Mouse (Mus musculus) midbrain, embryonic 14.5 days (tissue): ENCODE data around the gene Gm42421. TPM values are rescaled to one million over a fixed set of nuclear protein-coding genes. Genes with fewer than 3 reads are reported as not detected.

Source experiments
- ATAC-seq: fragments of 200-750 bp; cut with Nextera tagmentation; 2 replicates; pipeline ENCODE4 v1.8.0; 2017; ENCODE audit warnings: moderate number of reproducible peaks, moderate library complexity; ENCODE audit not compliant: low FRiP score, low TSS enrichment
- DNase-seq: peaks from one replicate; pipeline ENCODE4 v3.0.0-alpha.2; 2015
- H3K27ac ChIP-seq: fragments of 300-500 bp; sonication (generic); replicated peaks from 2 replicates; pipeline ENCODE4 v1.5.1; 2014; ENCODE audit warnings: mild to moderate bottlenecking, low read depth, low read length, moderate library complexity
- H3K27me3 ChIP-seq: fragments of 300-500 bp; sonication (generic); 2 replicates; pipeline ENCODE4 v1.6.1; 2014; ENCODE audit warnings: low read length, control low read depth, mixed read lengths; ENCODE audit not compliant: control insufficient read depth, insufficient read depth
- H3K36me3 ChIP-seq: fragments of 300-500 bp; sonication (generic); 2 replicates; pipeline ENCODE4 v1.6.1; 2014; ENCODE audit warnings: low read length, control low read depth; ENCODE audit not compliant: control insufficient read depth, insufficient read depth
- H3K4me1 ChIP-seq: fragments of 300-500 bp; sonication (generic); 2 replicates; pipeline ENCODE4 v1.6.1; 2014; ENCODE audit warnings: mild to moderate bottlenecking, antibody characterized with exemption, low read length, control low read depth; ENCODE audit not compliant: control insufficient read depth, insufficient read depth
- H3K4me2 ChIP-seq: fragments of 300-500 bp; sonication (generic); 2 replicates; pipeline ENCODE4 v1.6.1; 2014; ENCODE audit warnings: mild to moderate bottlenecking, low read length, moderate library complexity
- H3K4me3 ChIP-seq: fragments of 300-500 bp; sonication (generic); replicated peaks from 2 replicates; pipeline ENCODE4 v1.5.1; 2014; ENCODE audit warnings: low read depth, low read length
- H3K9ac ChIP-seq: fragments of 300-500 bp; sonication (generic); replicated peaks from 2 replicates; pipeline ENCODE4 v1.6.1; 2014; ENCODE audit warnings: mild to moderate bottlenecking, low read length, moderate library complexity
- H3K9me3 ChIP-seq: fragments of 300-500 bp; sonication (generic); 2 replicates; pipeline ENCODE4 v1.6.1; 2016; ENCODE audit warnings: low read length, control low read depth, mixed read lengths; ENCODE audit not compliant: control insufficient read depth
- WGBS: fragments of 180-500 bp; shearing (Covaris S2); extraction: QIAGEN DNeasy Blood & Tissue Kit; methylation state at CpG from one replicate; pipeline ENCODE4 v1.1.7; 2014; 5-methylcytosine and 5-hydroxymethylcytosine counted together
- polyA plus RNA-seq: library from polyadenylated mRNA; unstranded; fragments of >200 nt; fragmentation: Nextera tagmentation; extraction: Ambion mirVana; gene quantifications from 2 replicates; pipeline ENCODE4 v1.2.1, GENCODE M21; 2014

Gm42421 gene
- polyA plus RNA-seq, 1 experiment from 2014 or later = 1.9 TPM

DNA sequence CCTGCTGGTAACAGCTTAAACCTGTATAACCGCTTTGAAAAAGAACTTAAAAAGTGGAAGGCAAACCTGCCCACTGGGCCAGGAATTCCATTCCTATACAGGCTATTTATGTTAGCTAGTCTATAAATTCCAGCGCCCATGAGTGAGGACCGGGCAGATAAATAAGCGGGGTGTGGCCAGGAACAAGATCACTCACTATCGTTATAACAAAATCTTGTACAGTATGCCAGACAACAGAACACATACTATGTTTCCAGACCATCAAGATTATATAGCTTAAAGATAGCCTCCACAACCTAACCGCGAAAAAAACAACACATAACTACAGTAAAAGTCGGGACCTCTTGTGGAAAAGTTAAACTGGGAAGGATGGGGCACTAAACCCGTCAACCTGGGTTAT is 19.0 kb upstream of the Gm42421 start:
- H3K4me3 ChIP-seq = peak overlapping the region; percentile 75
- H3K9ac ChIP-seq = peak overlapping the region; percentile 60
- H3K36me3 ChIP-seq = peaks cover 33% of the 10 kb centered on the region
- DNase-seq (no peak), ATAC-seq (no peak)
- 3% methylated on average over 9 of the region's 9 CpGs for WGBS
- peaks cover 20% of the 10 kb centered on the region for H3K4me1 ChIP-seq
- H3K27ac ChIP-seq = peak overlapping the region; percentile 84
- peak overlapping the region; percentile 82 for H3K4me2 ChIP-seq
- H3K9me3 ChIP-seq = no peaks in the 10 kb centered on the region
- no peaks in the 10 kb centered on the region for H3K27me3 ChIP-seq

DNA sequence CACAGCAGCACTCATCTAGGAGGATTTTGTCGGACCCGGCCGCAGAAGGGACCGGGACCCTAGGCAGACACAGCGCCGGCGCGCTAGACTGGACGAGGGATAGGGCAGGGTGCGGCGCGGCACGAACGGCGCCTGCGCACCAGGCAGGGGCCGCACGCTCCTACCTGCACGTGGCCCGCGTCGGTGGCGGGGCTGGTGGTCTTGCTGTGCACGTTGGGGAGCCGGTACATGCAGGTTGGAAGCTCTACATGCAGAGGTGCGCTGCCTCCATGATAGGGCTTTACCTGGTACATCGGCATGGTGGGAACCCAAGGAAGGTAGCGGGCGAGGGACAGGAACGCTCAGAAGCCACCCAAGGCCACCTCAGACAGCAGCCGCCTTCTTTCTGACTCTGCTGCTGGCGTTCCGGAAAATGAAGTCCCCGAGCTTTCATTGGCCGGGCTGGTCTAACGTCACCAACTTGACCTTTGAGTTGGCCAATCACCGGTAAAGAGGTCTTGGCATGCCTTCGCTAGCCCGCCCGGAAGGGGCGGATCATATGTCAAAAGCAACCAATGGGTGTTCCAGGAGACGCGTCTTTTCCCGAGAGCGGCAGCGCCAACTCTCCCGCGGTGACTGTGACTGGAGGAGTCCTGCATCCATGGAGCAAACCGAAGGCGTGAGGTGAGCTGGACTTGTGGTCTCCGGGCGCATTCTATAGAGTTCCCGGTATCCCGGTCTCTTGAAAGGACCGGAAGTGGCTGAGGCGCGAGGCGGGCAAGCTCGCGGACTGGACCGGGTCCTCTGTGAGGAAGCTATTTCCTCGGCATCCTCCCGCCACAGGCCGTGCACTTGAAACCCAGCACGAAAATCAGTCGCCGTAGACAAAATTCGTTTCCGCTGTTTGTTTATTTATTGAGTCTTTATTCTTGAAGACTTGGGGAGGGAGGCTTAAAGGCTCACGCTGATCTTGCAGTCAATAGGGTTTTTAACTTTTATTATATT is 18.3 kb upstream of the Gm42421 start, which contains the start of the genes Aimp2 and Pms2:
TSS of gene Aimp2 (minus strand) at position 431 of the 984 bp plus-strand sequence.
TSS of gene Pms2 (plus strand) at position 548 of the 984 bp plus-strand sequence.
- ATAC-seq (peak; percentile 100), DNase-seq (peak; percentile 99)
- Histone ChIP-seq H3K27ac (peak within 1 kb of the TSS; percentile 84), H3K4me3 (peak within 1 kb of the TSS; percentile 75), H3K4me1 (peaks cover 20% of the 10 kb centered on the region), H3K4me2 (peak within 1 kb of the TSS; percentile 82), H3K9ac (peak within 1 kb of the TSS; percentile 60), H3K9me3 (no peaks in the 10 kb centered on the region), H3K27me3 (no peaks in the 10 kb centered on the region), H3K36me3 (peaks cover 31% of the 10 kb centered on the region)
- WGBS = under 1% methylated on average over 70 of the region's 70 CpGs

DNA sequence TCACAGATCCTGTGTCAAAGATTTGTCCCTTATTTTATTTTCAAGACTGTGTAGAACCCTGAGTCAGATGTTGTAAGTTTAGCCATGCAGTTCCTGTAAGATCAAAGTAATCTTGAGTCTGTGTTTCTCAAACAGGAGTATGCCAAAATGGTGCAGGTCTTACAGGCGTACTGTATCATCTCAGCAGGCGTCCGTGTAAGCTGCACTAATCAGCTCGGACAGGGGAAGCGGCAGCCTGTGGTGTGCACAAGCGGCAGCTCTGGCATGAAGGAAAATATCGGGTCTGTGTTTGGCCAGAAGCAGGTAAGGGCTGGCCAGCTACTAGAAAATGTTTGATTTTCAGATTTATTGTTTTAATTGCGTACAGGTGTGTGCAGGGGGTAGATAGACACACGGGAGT is 11.8 kb upstream of the Gm42421 start:
- Histone ChIP-seq H3K4me1 (no peaks in the 10 kb centered on the region), H3K27ac (no peak overlapping the region), H3K4me3 (no peak overlapping the region), H3K9me3 (no peaks in the 10 kb centered on the region), H3K27me3 (no peaks in the 10 kb centered on the region), H3K9ac (no peak overlapping the region), H3K36me3 (peaks cover 63% of the 10 kb centered on the region), H3K4me2 (no peak overlapping the region)
- no peak for DNase-seq
- no peak for ATAC-seq
- 94% methylated on average over 9 of the region's 9 CpGs for WGBS

DNA sequence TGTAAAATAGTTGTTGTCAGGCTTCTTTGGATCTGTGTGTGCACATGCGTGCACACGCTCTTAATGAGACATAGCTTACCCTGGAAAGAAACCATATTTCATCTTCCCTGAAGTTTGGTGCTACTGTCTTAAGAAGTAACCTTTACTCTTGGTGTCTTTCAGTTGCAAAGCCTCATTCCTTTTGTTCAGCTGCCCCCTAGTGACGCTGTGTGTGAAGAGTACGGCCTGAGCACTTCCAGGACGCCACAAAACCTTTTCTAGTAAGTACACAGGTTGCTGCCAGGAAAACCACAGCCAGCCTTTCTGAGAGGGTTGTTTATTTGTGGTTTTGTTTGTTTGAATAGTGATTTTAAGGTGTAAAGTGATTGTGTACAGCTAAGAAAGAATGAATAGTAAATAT is 10.6 kb upstream of the Gm42421 start:
- DNase-seq (peak; percentile 66), ATAC-seq (no peak)
- 49% methylated on average over 5 of the region's 5 CpGs for WGBS
- H3K4me1 ChIP-seq = no peaks in the 10 kb centered on the region
- H3K36me3 ChIP-seq = peaks cover 70% of the 10 kb centered on the region
- H3K27ac ChIP-seq = no peak overlapping the region
- H3K9ac ChIP-seq = no peak overlapping the region
- no peaks in the 10 kb centered on the region for H3K9me3 ChIP-seq
- H3K4me2 ChIP-seq = no peak overlapping the region
- no peak overlapping the region for H3K4me3 ChIP-seq
- no peaks in the 10 kb centered on the region for H3K27me3 ChIP-seq

DNA sequence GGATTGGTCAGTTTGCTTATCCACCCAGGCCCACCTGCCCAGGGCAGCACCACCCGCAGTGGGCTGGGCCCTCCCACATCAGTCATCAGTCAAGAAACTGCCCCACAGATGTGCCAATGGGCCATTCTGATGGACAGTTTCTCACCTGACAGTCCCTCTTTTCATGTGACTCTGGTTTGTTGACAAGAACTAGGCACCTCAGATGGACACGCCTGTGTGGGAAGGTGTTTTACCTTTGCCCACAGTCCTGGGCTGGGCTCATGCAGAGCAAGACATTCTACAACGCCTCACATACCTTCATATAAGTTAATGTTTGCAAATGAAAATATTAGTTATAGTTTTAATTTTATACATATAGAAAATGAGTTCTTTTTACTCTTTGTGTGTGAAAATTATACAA is 9.9 kb upstream of the Gm42421 start:
- H3K4me2 ChIP-seq = no peak overlapping the region
- 94% methylated on average over 3 of the region's 3 CpGs for WGBS
- H3K36me3 ChIP-seq = peaks cover 76% of the 10 kb centered on the region
- no peak overlapping the region for H3K27ac ChIP-seq
- ATAC-seq (no peak), DNase-seq (no peak)
- H3K9ac ChIP-seq = no peak overlapping the region
- no peaks in the 10 kb centered on the region for H3K4me1 ChIP-seq
- H3K9me3 ChIP-seq = no peaks in the 10 kb centered on the region
- H3K27me3 ChIP-seq = no peaks in the 10 kb centered on the region
- no peak overlapping the region for H3K4me3 ChIP-seq

DNA sequence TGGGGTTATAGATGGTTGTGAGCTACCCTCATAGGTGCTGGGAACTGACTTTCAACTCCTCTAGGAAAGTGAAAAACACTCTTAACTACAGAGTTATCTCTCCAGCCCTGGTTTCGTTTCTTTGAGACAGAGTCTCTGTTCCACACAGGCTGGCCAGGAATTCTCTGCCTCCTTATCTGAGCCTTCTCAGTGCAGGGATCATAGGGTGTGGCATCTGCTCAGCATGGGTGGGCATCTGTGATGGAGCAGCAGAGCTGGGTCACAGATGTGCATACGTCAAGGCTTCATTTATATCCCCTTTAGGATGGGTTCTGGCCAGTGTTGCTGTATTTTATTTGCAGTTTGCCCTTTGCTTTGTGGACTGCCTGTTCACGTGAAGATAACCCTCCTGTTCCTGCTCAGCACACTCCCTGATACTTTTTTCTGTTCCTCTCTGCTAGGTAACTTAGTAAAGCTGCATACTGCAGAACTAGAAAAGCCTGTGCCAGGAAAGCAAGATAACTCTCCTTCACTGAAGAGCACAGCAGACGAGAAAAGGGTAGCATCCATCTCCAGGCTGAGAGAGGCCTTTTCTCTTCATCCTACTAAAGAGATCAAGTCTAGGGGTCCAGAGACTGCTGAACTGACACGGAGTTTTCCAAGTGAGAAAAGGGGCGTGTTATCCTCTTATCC is 3.1 kb upstream of the Gm42421 start:
- H3K9me3 ChIP-seq = no peaks in the 10 kb centered on the region
- no peak for ATAC-seq
- no peak overlapping the region for H3K9ac ChIP-seq
- no peak overlapping the region for H3K4me2 ChIP-seq
- H3K36me3 ChIP-seq = peaks cover 87% of the 10 kb centered on the region
- H3K27me3 ChIP-seq = no peaks in the 10 kb centered on the region
- H3K27ac ChIP-seq = no peak overlapping the region
- no peak for DNase-seq
- H3K4me3 ChIP-seq = no peak overlapping the region
- WGBS = 93% methylated on average over 6 of the region's 6 CpGs
- H3K4me1 ChIP-seq = no peaks in the 10 kb centered on the region

DNA sequence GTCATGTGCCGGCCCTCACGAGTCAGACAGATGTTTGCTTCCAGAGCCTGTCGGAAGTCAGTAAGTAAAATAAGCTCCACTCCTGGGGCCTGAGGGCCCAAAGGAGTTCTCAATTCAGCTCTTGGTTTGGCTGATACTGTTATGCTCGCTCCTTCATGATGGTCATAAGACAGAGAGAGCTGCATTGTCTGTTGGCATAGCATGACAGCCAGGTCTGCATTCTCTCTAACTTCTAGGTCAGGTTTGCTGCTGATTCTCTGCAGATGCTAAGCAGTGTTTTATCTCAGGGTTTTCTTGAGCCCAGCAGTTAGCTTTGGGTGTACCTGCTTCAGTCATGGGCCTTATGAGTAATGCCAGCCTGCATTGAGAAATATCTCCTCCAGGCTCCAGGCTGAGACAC is 1.3 kb downstream of the Gm42421 start:
- ATAC-seq (no peak), DNase-seq (no peak)
- Histone ChIP-seq H3K27ac (no peak overlapping the region), H3K9ac (no peak overlapping the region), H3K4me3 (no peak overlapping the region), H3K36me3 (peaks cover 74% of the 10 kb centered on the region), H3K9me3 (no peaks in the 10 kb centered on the region), H3K27me3 (no peaks in the 10 kb centered on the region), H3K4me2 (no peak overlapping the region), H3K4me1 (no peaks in the 10 kb centered on the region)
- WGBS = 90% methylated on average over 4 of the region's 4 CpGs

DNA sequence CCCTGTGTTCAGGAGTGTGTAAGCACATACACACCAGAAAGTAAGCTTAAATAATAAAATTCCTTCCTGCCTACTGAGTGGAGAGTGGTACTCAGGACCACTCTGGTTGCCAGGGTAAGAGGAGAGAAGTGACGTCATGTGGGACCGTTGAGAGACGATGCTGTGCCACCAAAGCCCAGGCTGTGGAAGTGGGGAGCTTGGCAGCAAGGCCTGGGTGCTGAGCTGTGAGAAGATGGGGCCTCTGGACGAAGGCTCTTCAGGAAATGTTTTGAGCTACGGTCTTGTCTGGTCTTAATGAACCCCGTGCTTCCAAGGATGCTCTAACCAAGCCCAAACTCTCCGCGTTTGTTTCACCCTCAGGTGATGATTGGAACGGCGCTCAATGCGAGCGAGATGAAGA is 2.7 kb downstream of the Gm42421 start:
- Histone ChIP-seq H3K9ac (no peak overlapping the region), H3K27me3 (no peaks in the 10 kb centered on the region), H3K9me3 (no peaks in the 10 kb centered on the region), H3K4me1 (no peaks in the 10 kb centered on the region), H3K36me3 (peaks cover 60% of the 10 kb centered on the region), H3K4me3 (no peak overlapping the region), H3K4me2 (no peak overlapping the region), H3K27ac (no peak overlapping the region)
- 92% methylated on average over 12 of the region's 12 CpGs for WGBS
- DNase-seq = no peak
- no peak for ATAC-seq
